Mouse (Mus musculus) forebrain, embryonic 15.5 days (tissue): ENCODE data around the gene A730061H03Rik. TPM values are rescaled to one million over a fixed set of nuclear protein-coding genes. Genes with fewer than 3 reads are reported as not detected.

Experiments used
- polyA plus RNA-seq: library from polyadenylated mRNA; unstranded; fragments of >200 nt; fragmentation: Nextera tagmentation; extraction: Ambion mirVana; gene quantifications from 2 replicates; pipeline ENCODE4 v1.2.1, GENCODE M21; 2015

Gene A730061H03Rik
- polyA plus RNA-seq, 1 experiment from 2014 or later = 0.60 TPM

Other genes with a start within 250 kb of the A730061H03Rik start
- 49.6 and 60.0 TPM in 2 replicates for gene Dhrs4, start 81.6 kb downstream of the A730061H03Rik start, polyA plus RNA-seq
- gene Carmil3, start 69.8 kb downstream of the A730061H03Rik start, polyA plus RNA-seq = 30.2 and 33.4 TPM in 2 replicates
- 9.1 and 10.3 TPM in 2 replicates for gene Cpne6, start 50.0 kb downstream of the A730061H03Rik start, polyA plus RNA-seq
- gene Nrl, start 35.4 kb downstream of the A730061H03Rik start, polyA plus RNA-seq = 0.09 and 0.11 TPM in 2 replicates
- gene Pck2, start 20.1 kb downstream of the A730061H03Rik start, polyA plus RNA-seq = 18.2 and 25.1 TPM in 2 replicates
- gene Dcaf11, start 400 bp downstream of the A730061H03Rik start, polyA plus RNA-seq = 121 and 132 TPM in 2 replicates
- gene Fitm1, start 15.2 kb upstream of the A730061H03Rik start, polyA plus RNA-seq = not detected in 2 replicates
- gene Psme1, start 17.7 kb upstream of the A730061H03Rik start, polyA plus RNA-seq = 187 and 189 TPM in 2 replicates
- 15.0 and 16.0 TPM in 2 replicates for gene Emc9, start 24.9 kb upstream of the A730061H03Rik start, polyA plus RNA-seq
- gene Psme2, start 30.7 kb upstream of the A730061H03Rik start, polyA plus RNA-seq = 187 and 211 TPM in 2 replicates
- gene Rnf31, start 31.3 kb upstream of the A730061H03Rik start, polyA plus RNA-seq = 17.7 TPM in 2 replicates
- 7.2 and 8.1 TPM in 2 replicates for gene Irf9, start 43.2 kb upstream of the A730061H03Rik start, polyA plus RNA-seq
- gene Rec8, start 57.6 kb upstream of the A730061H03Rik start, polyA plus RNA-seq = 11.3 and 11.5 TPM in 2 replicates
- gene Ipo4, start 75.6 kb upstream of the A730061H03Rik start, polyA plus RNA-seq = 82.0 and 82.1 TPM in 2 replicates
- gene Gm49378, start 77.5 kb upstream of the A730061H03Rik start, polyA plus RNA-seq = 1.4 and 2.0 TPM in 2 replicates
- gene Tm9sf1, start 83.4 kb upstream of the A730061H03Rik start, polyA plus RNA-seq = 61.7 and 67.2 TPM in 2 replicates
- gene Tssk4, start 89.8 kb upstream of the A730061H03Rik start, polyA plus RNA-seq = 0.38 and 0.53 TPM in 2 replicates
- 66.0 and 68.5 TPM in 2 replicates for gene Mdp1, start 100.1 kb upstream of the A730061H03Rik start, polyA plus RNA-seq
- 56.7 and 62.2 TPM in 2 replicates for gene Gmpr2, start 111.5 kb upstream of the A730061H03Rik start, polyA plus RNA-seq
- 563 and 611 TPM in 2 replicates for gene Nedd8, start 111.7 kb upstream of the A730061H03Rik start, polyA plus RNA-seq
- gene Tinf2, start 121.4 kb upstream of the A730061H03Rik start, polyA plus RNA-seq = 32.9 and 36.2 TPM in 2 replicates
- gene Tgm1, start 153.5 kb upstream of the A730061H03Rik start, polyA plus RNA-seq = 0.09 and 0.20 TPM in 2 replicates
- 49.9 and 51.4 TPM in 2 replicates for gene Rabggta, start 161.9 kb upstream of the A730061H03Rik start, polyA plus RNA-seq
- gene Dhrs1, start 185.3 kb upstream of the A730061H03Rik start, polyA plus RNA-seq = 77.1 and 82.7 TPM in 2 replicates
- 39.7 and 41.4 TPM in 2 replicates for gene Nop9, start 185.3 kb upstream of the A730061H03Rik start, polyA plus RNA-seq
- 0.15 and 0.29 TPM in 2 replicates for gene Cideb, start 198.1 kb upstream of the A730061H03Rik start, polyA plus RNA-seq
- 0.10 and 0.24 TPM in 2 replicates for gene Ltb4r2, start 201.0 kb upstream of the A730061H03Rik start, polyA plus RNA-seq
- 0.26 TPM in 1 of 2 replicates, not detected in the other for gene Ltb4r1, start 205.6 kb upstream of the A730061H03Rik start, polyA plus RNA-seq
- gene Adcy4, start 223.7 kb upstream of the A730061H03Rik start, polyA plus RNA-seq = 2.9 and 4.0 TPM in 2 replicates
- 1.1 and 2.3 TPM in 2 replicates for gene Ripk3, start 228.5 kb upstream of the A730061H03Rik start, polyA plus RNA-seq